Mouse (Mus musculus): ENCODE measurements around the gene Msx3. TPM values are rescaled to one million over a fixed set of nuclear protein-coding genes. Genes with fewer than 3 reads are reported as not detected.

Msx3 gene
- polyA plus RNA-seq, 1 experiment = 0.01 TPM

DNA sequence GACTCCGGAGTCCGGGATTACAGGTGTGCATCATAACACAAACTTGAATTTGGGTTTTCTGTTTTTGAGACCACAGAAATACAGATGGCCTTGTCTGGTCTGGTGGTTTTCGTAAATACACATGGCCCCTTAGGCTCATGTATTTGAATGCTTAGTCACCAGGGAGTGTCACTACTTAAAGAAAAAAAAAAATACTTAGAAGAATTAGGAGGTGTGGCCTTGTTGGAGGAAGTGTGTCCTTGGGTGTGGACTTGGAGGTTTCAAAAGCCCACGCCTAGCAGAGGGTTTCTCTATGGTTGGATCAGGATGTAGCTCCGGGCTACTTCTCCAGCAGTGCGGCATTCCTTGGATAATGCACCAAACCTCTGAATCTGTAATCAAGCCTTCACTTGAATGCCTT, 28.8 kb upstream of the Msx3 start:
- Histone ChIP-seq H3K79me3 (ENCODE audit: low read depth) (no peaks in the 10 kb centered on the region), H3K4me3 (ENCODE audit: insufficient read depth, poor library complexity, severe bottlenecking) (no peak overlapping the region), H3ac (ENCODE audit: control insufficient read depth, insufficient read length, low read depth) (no peak overlapping the region), H3K36me3 (ENCODE audit: control insufficient read depth, insufficient read depth) (no peaks in the 10 kb centered on the region), H3K79me2 (ENCODE audit: control insufficient read depth, insufficient read depth) (no peaks in the 10 kb centered on the region), H3K27me3 (ENCODE audit: control insufficient read depth, insufficient read depth, insufficient read length) (peaks cover 3% of the 10 kb centered on the region)
- TF ChIP-seq FOSL1 (IDR thresholded peaks at IDR 0.05; ENCODE audit: insufficient read depth, low read length, poor library complexity, severe bottlenecking) (no peak), USF1 (IDR thresholded peaks at IDR 0.05; ENCODE audit: low read depth) (no peak), MYOD1 (IDR thresholded peaks at IDR 0.05; ENCODE audit: control insufficient read depth, insufficient read length, low read depth) (no peak), CTCF (IDR thresholded peaks at IDR 0.05; ENCODE audit: control insufficient read depth, insufficient read depth, insufficient read length) (no peak), MAX (IDR thresholded peaks at IDR 0.05) (no peak), CEBPB (IDR thresholded peaks at IDR 0.05; ENCODE audit: low read depth) (no peak), MYOG (IDR thresholded peaks at IDR 0.05; ENCODE audit: control insufficient read depth, extremely low read depth, insufficient read length) (no peak)

DNA sequence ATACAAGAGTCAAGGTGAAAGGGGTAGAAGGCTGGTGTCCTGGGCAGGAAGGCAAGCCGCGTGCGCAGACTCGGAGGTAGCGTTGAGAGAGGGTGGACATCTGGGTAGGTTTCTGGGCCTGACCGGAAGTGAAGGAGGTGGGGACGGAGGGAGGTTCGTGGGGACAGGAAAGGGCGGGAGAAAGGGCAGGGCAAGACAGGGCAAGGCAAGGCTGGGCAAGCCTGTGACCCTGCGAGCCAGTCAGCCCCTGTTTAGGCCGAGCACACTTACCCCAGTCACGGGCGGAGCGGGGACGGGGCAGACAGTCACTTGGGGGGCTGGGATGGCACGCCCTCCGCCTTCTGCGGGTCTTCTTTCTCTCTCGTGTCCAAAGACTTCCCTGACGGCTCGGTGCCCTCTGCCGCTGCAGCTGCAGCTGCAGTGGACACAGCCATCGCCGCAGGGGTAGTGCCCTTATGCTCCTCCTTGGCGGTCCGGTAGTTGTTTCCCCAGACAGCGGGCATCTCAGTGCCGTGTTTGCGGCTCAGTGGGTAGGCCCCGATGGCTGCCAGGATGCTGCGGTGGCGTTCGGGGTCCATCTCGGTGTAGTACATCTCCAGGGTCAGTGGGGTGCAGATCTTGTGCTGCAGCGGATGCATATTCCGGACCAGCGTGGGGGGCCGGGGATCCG, 21.3 kb upstream of the Msx3 start:
- no peak overlapping the region for H3ac ChIP-seq (ENCODE audit: control insufficient read depth, insufficient read length, low read depth)
- H3K79me3 ChIP-seq (ENCODE audit: low read depth) = no peaks in the 10 kb centered on the region
- no peak overlapping the region for H3K4me3 ChIP-seq (ENCODE audit: insufficient read depth, poor library complexity, severe bottlenecking)
- H3K36me3 ChIP-seq (ENCODE audit: control insufficient read depth, insufficient read depth) = no peaks in the 10 kb centered on the region
- no peaks in the 10 kb centered on the region for H3K79me2 ChIP-seq (ENCODE audit: control insufficient read depth, insufficient read depth)
- no peak for TF ChIP-seq USF1 (IDR thresholded peaks at IDR 0.05; ENCODE audit: low read depth)
- TF ChIP-seq CEBPB (IDR thresholded peaks at IDR 0.05; ENCODE audit: low read depth) = no peak
- TF ChIP-seq MYOD1 (IDR thresholded peaks at IDR 0.05; ENCODE audit: control insufficient read depth, insufficient read length, low read depth) = no peak
- TF ChIP-seq MYOG (IDR thresholded peaks at IDR 0.05; ENCODE audit: control insufficient read depth, extremely low read depth, insufficient read length) = no peak
- TF ChIP-seq CTCF (IDR thresholded peaks at IDR 0.05; ENCODE audit: control insufficient read depth, insufficient read depth, insufficient read length) = no peak
- TF ChIP-seq FOSL1 (IDR thresholded peaks at IDR 0.05; ENCODE audit: insufficient read depth, low read length, poor library complexity, severe bottlenecking) = no peak
- no peak for TF ChIP-seq MAX (IDR thresholded peaks at IDR 0.05)
- H3K27me3 ChIP-seq (ENCODE audit: control insufficient read depth, insufficient read depth, insufficient read length) = peaks cover 21% of the 10 kb centered on the region

DNA sequence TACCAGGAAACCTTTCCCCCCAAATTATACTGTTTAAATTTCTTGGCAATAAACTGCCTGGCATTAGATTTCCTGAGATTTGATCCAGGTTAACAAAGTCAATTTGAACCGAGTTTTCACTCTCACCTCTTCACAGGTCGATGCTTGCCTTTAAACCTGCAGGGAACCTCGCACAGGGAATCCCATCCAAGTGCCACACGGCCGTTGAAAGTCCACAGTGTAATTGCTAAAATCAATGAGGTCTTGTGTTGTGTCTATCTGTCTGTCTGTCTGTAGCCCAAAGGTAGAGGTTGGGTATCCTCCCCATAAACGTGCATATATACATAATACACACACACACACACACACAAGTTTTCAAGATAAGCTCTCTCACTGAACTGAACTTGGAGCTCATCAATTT, 18.5 kb upstream of the Msx3 start:
- no peak overlapping the region for H3K4me3 ChIP-seq (ENCODE audit: insufficient read depth, poor library complexity, severe bottlenecking)
- no peak overlapping the region for H3ac ChIP-seq (ENCODE audit: control insufficient read depth, insufficient read length, low read depth)
- no peaks in the 10 kb centered on the region for H3K79me3 ChIP-seq (ENCODE audit: low read depth)
- no peaks in the 10 kb centered on the region for H3K79me2 ChIP-seq (ENCODE audit: control insufficient read depth, insufficient read depth)
- no peaks in the 10 kb centered on the region for H3K36me3 ChIP-seq (ENCODE audit: control insufficient read depth, insufficient read depth)
- H3K27me3 ChIP-seq (ENCODE audit: control insufficient read depth, insufficient read depth, insufficient read length) = peaks cover 29% of the 10 kb centered on the region
- TF ChIP-seq CEBPB (IDR thresholded peaks at IDR 0.05; ENCODE audit: low read depth) = no peak
- no peak for TF ChIP-seq MAX (IDR thresholded peaks at IDR 0.05)
- no peak for TF ChIP-seq CTCF (IDR thresholded peaks at IDR 0.05; ENCODE audit: control insufficient read depth, insufficient read depth, insufficient read length)
- TF ChIP-seq FOSL1 (IDR thresholded peaks at IDR 0.05; ENCODE audit: insufficient read depth, low read length, poor library complexity, severe bottlenecking) = no peak
- TF ChIP-seq USF1 (IDR thresholded peaks at IDR 0.05; ENCODE audit: low read depth) = no peak
- TF ChIP-seq MYOD1 (IDR thresholded peaks at IDR 0.05; ENCODE audit: control insufficient read depth, insufficient read length, low read depth) = no peak
- TF ChIP-seq MYOG (IDR thresholded peaks at IDR 0.05; ENCODE audit: control insufficient read depth, extremely low read depth, insufficient read length) = no peak

DNA sequence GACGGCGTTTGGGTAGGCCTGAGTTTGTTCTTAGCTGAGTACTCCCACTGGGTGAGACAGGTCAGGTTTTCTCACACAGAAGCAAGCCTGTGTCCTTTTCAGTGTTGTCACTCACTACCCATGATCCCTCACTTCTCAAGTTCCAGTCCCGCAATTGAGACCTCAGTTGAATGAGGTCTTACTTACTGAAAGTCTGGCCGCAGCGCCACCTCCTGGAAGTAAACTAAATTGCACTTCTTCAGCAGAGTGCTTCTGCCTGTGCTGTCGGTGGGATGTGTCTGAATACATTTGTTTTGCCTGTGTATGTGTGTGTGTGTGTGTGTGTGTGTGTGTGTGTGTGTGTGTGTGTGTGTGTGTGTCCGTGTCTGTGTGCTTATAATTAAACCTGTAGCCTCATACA, 14.2 kb upstream of the Msx3 start:
- Histone ChIP-seq H3K79me2 (ENCODE audit: control insufficient read depth, insufficient read depth) (no peaks in the 10 kb centered on the region), H3ac (ENCODE audit: control insufficient read depth, insufficient read length, low read depth) (no peak overlapping the region), H3K27me3 (ENCODE audit: control insufficient read depth, insufficient read depth, insufficient read length) (peaks cover 19% of the 10 kb centered on the region), H3K79me3 (ENCODE audit: low read depth) (no peaks in the 10 kb centered on the region), H3K4me3 (ENCODE audit: insufficient read depth, poor library complexity, severe bottlenecking) (no peak overlapping the region), H3K36me3 (ENCODE audit: control insufficient read depth, insufficient read depth) (no peaks in the 10 kb centered on the region)
- TF ChIP-seq USF1 (IDR thresholded peaks at IDR 0.05; ENCODE audit: low read depth) (no peak), MYOG (IDR thresholded peaks at IDR 0.05; ENCODE audit: control insufficient read depth, extremely low read depth, insufficient read length) (no peak), MAX (IDR thresholded peaks at IDR 0.05) (no peak), MYOD1 (IDR thresholded peaks at IDR 0.05; ENCODE audit: control insufficient read depth, insufficient read length, low read depth) (no peak), FOSL1 (IDR thresholded peaks at IDR 0.05; ENCODE audit: insufficient read depth, low read length, poor library complexity, severe bottlenecking) (no peak), CEBPB (IDR thresholded peaks at IDR 0.05; ENCODE audit: low read depth) (no peak), CTCF (IDR thresholded peaks at IDR 0.05; ENCODE audit: control insufficient read depth, insufficient read depth, insufficient read length) (peak; percentile 64)

DNA sequence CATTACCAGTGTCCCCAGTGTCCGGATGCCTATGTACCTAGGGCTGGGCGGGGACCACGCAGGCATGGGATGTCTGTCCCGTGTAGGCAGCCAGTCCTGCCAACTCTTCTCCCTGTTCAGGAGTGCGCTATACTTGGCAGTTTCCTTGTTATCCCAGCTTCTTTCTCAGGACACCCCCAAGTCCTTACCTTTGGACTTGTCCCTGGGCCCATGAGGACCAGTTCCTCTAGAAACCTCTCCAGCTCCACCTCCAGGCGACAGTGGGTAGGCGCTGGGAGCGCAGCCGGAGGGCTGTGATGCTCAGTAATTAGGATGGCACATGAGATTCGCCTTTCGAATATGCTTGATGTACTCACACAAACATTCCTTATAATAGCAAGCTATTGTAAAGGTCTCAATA, 13.4 kb upstream of the Msx3 start:
- H3K36me3 ChIP-seq (ENCODE audit: control insufficient read depth, insufficient read depth) = no peaks in the 10 kb centered on the region
- H3ac ChIP-seq (ENCODE audit: control insufficient read depth, insufficient read length, low read depth) = no peak overlapping the region
- TF ChIP-seq CEBPB (IDR thresholded peaks at IDR 0.05; ENCODE audit: low read depth) = no peak
- no peak for TF ChIP-seq CTCF (IDR thresholded peaks at IDR 0.05; ENCODE audit: control insufficient read depth, insufficient read depth, insufficient read length)
- no peak for TF ChIP-seq FOSL1 (IDR thresholded peaks at IDR 0.05; ENCODE audit: insufficient read depth, low read length, poor library complexity, severe bottlenecking)
- no peak for TF ChIP-seq MYOG (IDR thresholded peaks at IDR 0.05; ENCODE audit: control insufficient read depth, extremely low read depth, insufficient read length)
- no peak for TF ChIP-seq USF1 (IDR thresholded peaks at IDR 0.05; ENCODE audit: low read depth)
- no peak for TF ChIP-seq MYOD1 (IDR thresholded peaks at IDR 0.05; ENCODE audit: control insufficient read depth, insufficient read length, low read depth)
- TF ChIP-seq MAX (IDR thresholded peaks at IDR 0.05) = no peak
- no peaks in the 10 kb centered on the region for H3K79me2 ChIP-seq (ENCODE audit: control insufficient read depth, insufficient read depth)
- no peak overlapping the region for H3K4me3 ChIP-seq (ENCODE audit: insufficient read depth, poor library complexity, severe bottlenecking)
- peaks cover 19% of the 10 kb centered on the region for H3K27me3 ChIP-seq (ENCODE audit: control insufficient read depth, insufficient read depth, insufficient read length)
- H3K79me3 ChIP-seq (ENCODE audit: low read depth) = no peaks in the 10 kb centered on the region

Measured in C2C12 (cell line).